Mouse (Mus musculus) layer of hippocampus, postnatal 10 days (tissue): ENCODE data around the gene Id2. TPM values are rescaled to one million over a fixed set of nuclear protein-coding genes. Genes with fewer than 3 reads are reported as not detected.

Experiments used
- DNase-seq, 2 experiments: peaks; one replicate each; pipeline ENCODE4 v3.0.0; 2021; ENCODE audit warnings: low spot score in 2 of 2
- long read RNA-seq: library from polyadenylated mRNA; stranded (forward); transcript quantifications from one replicate; pipeline ENCODE4 v2.0.0, GENCODE M21; 2023
- total RNA-seq, 2 experiments: library from RNA; stranded (reverse); gene quantifications; 2 replicates each; pipeline ENCODE4 v1.2.3; 2021

Gene Id2
- 100 to 1,000 TPM; 104 to 111 TPM for total RNA-seq
- long read RNA-seq, transcript Id2-201 (3 exons, 1,270 nt) = major isoform, 163 of 196 reads
- long read RNA-seq, partial matches to known transcripts = 32 of 196 reads
- long read RNA-seq, other reads (novel, unspliced or antisense) = 0 of 196 reads

DNA sequence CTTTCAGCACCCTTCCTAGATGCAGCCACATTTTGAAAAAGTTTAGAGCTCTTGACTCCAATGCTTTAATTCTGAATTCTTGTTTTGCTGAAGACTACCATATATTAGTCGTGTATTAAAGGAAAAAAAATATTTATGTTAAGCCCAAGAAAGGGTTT lies at the start of gene Id2:
TSS of gene Id2 (minus strand) at position 89 of the 158 bp plus-strand sequence.
- DNase-seq = no peak

DNA sequence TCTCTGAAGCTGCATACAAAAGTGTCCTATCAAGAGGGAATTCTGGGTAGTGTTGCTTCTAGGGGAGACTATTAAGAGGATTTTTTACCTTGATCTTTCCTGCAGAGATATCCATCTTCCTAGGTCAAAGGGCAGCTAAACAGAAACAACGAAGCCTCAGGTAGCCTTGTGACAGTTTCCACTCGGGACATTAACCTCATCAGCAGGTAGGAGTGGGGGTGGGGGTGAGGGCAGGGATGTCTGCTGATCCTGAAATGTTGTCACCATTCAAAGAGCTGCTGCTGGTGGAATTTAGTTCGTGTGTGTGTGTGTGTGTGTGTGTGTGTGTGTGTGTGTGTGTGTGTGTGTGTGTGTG lies 48.4 kb upstream of the Id2 start:
- no peak for DNase-seq

DNA sequence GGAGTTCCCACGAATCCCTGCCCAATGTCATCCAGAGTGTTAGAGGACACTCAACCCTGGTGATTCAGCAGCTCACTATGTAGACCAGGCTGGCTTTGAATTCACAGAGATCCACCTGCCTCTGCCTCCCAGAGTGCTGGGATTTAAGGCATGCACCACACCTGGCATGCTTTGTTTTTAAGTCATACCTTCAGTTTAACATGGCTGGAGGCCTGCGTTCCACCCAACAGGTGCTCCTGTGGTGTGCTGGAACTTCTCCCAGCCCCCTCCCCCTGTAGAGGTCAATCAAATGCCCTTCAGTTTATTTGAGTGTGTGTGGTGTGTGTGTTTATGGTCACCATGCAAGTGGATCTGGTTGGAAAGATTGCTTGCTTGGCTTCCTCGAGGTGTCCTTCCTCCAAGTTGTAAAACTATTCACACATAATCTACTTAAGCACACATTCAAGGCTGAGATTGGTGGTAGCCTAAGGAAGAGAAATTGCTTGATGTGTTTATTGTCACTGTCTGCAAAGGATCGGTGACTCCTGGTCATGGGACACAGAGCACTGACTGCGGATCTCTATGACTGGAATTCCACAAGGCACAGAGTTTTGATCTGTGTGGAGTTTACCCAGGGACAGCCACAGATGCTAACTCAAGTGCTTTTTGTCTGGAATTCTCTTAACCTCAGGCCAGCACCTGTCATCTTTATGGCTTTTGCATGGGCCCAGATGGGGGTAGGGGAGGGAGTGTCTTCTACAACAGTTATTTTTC lies 47.8 kb upstream of the Id2 start:
- no peak for DNase-seq

DNA sequence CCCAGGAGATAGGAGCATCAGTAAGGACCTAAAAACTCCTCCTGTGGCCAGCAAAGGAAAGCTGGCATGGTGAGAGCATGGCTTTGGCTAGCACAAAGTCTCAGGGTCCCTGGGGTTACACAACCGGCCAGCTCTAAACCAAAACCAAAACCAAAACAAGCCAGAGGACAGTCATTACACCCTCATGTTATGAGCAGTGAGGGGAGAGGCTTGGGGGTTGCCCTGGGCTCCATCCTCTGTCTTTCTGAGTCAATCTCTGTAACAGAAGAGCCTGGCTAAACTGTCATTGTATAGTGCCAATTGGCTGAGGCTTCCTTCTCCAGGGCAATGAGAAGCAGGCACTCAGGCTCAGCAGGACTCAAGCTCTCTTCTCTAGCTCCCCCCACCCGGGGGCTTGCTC lies 46.6 kb upstream of the Id2 start:
- no peak for DNase-seq

DNA sequence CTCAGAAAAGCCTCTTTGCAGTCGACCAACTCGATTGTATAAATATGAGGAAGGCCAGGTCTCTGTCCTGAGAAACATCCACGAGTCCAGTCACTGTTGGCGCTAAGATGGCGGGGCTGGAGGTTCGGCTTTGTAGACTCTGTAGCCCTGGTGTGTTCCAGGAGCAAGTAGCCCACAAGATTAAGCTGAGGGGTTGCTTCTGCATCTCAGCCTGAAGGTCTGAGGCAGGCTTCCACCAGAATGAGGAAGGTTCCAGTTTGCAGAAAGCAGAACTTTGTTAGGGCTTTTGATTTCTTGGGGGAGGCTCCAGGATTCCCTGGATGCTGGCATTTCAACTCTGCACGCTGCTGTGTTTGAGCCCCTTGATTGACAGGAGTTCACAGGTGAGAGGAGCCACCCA lies 45.3 kb upstream of the Id2 start:
- DNase-seq = no peak

DNA sequence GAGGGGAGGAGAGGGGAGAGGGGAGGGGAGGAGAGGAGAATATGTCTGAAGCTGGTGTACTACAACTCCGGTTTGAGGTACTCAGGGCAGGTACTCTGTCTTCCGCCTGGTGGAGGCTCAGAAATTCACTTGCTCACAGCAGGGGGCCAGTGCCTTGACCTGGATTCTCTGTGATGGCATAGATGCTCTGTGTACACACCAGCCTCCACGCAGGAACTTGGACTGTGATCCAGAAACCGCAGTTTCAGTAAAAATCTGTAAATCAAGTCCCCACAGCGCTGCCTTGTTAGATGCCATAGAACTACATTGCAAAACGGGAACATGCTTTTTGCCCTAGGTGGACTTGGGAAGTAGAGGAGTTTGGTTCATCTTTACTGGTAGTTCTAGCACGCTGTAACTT lies 44.4 kb upstream of the Id2 start:
- DNase-seq = no peak

DNA sequence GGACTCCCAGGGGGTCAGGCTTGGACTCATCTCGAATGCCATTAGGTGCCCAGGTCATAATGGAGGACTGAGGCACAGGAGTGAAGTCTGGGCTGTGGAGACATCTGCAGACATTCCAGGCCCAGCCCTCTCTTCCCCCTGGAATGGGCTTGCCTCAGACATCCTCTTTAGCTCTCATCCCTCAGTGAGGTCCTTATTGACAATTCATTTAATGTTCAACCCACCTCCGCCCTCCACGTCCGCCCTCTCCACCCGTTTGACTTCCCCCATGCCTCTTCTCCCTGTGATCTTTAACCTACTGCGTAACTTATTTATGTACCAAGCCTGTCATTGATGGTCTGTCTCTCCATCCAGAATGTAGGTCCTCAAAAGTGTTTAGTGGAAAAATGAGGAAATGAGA lies 43.2 kb upstream of the Id2 start:
- no peak for DNase-seq

DNA sequence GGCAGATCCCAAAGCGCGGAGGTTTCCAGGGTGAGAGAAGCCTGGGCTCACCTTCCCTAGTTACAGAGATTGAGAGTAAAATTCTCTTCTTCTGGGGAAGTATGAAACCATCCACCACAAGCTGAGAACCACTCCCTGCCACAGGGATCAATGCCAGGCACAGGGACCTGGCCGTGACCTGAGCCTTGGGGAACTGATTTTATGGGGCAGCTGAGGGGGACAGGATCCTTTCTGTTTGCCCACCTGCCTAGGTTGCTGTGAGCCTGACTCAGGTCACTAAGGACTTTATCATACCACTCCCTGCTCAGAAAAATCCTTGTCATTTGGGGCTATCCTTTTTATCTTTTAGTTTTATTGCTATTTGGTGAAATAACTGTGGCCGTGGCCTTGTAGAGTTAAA lies 41.7 kb upstream of the Id2 start:
- DNase-seq = no peak

DNA sequence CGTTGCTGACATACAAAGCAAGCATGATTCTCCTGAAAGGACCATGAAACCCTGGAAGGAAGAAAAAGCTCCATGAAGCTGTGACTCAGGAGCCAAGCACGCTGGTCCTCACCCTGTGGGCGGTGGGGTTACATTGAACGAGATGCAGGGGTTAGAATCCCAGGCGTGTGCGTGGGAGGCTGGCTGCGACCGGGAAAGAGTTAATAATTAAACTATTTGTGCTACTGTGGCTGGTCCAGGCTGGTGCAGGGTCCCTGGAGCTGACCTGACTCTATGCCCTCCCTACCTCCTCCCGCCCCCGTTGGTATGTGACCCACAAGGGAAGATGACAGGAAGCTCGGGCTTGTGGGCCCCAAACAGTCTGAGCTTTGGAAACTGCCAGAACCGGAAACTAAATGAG lies 35.1 kb upstream of the Id2 start:
- no peak for DNase-seq

DNA sequence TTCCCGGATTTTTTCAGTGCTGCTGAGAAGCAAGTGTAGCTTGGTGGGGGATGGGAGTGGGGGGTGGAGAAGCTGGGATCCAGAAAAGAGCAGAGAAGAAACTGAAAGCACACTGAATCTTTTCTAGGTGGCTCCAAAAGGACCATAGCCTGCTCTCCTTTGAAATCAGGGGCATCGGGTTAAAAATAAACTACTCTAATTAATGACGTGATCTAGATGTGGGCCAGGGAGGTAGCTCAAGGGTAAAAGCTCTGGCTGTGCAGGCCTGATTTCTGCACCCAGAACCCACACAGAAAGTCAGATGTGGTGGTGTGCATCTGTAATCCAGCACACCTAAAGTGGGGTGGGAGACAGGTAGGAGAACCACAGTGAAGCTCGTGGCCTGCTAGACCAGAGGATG lies 30.7 kb upstream of the Id2 start:
- no peak for DNase-seq

DNA sequence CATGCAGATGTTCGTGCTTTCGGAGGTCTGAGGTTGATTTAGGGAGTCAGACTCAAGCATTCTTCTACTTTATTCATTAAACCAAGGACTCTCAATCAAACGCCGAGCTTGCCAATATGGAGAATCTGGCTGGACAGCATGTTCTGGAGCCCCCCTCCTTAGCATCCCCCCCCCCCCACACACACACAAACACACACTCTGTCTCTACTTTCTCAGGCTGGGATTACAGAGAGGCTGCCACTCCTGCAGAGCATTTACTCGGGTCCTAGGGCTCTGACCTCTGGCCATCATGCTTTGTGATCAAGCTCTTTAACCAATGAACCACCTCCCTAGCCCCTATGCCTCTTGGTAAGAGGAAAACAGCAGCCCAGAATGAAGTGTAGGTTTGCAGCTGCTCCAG lies 29.3 kb upstream of the Id2 start:
- DNase-seq = no peak

DNA sequence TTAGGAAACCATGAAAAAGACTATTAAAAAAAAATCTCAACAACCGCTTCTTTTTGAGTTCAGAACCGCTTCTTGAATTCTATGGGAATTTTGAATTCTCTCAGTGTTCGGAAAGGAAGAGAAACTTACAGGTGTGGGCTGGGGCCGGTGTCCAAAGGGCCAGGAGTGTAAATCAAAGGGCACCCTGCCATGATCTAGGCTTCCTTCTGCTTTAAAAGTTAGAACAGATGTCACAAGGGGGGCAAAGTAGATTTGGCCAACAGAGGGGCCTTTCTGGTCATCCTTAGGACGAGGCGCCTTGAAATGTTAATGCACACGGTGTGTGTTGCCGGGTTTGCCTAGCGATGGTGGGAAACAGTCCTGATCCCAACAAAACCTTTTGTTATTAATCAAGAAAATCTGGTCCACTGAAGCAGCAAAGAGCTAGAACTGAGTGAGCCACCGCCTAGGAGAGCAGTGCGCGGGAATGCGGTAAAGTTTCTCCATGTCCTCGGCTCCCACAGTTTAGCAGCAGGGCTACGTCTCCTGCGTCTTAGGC lies 28.4 kb upstream of the Id2 start:
- DNase-seq = no peak

DNA sequence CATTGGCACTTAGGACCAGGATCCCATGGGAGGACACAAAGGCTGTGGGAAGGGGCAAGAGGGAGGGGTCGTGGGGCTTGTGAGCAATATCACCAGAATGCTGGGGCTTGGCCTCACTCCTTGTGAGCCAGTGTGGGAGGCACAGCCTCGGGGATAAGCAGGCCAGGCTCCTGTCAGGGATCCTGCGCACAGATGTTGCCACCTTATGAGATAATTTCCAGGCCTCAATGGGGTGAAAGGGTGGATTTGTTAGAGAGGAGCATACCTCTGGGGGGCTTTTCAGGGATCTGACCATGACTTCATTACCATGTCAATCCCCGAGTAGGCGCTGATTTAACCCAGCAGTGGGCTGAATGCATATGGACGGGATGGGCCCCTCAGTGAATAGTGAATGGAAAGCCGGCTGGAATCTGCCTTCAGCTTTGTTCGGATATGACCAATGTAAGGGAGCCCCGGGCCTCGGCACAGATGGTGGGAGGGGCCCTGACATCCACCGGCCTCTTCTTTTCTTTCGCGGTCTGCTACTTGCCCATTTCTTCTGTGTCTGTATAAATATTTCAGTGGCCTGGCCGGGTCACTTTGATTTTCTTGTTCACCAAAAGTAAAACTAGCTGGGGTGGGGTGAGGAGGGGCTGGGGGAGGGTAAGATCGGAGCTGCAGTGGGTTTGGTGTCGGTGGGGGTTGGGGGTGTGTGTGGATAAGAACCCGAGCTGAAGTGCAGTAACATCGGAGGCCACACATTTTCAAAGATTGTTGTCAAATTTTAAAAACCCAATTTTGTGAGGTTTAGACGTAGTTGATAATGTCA lies 27.7 kb upstream of the Id2 start:
- DNase-seq = no peak

DNA sequence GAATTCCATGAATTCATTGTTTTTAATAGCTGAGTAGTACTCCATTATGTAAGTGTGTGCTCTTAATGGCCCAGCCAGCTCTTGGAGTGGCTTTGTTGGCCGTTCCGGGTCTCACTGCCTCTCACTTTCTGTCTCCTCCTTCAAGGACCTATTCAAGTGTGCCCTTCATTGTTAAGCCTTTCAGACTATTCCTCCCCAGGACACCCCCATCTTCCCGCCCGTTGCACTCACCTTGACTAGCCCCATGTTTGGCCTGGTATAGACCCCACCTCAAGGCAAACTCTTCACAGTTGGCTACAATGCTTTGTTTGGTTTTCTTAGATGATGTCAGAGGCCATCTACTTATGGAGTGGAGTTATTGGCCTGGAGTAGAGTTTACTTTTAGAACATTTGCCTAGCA lies 23.8 kb upstream of the Id2 start:
- no peak for DNase-seq

DNA sequence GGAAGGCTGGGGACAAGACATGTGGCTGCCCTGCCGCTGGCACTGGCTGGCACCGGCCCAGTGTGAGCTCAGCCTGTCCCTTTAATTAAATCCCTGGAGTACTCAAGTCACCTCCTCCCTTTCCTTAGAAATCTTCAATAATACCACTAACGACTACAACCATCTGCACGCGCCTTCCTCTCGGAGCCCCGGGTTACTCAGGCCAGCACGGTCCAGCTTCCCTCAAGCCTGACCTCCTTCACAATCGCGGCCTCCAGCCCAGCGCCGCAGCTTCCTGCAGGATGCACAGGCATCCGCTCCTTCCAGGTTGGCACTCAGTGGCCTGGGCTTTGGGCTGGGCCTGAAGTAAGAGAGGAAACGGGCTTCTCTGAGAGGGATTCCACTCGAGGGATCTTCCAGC lies 22.3 kb upstream of the Id2 start:
- DNase-seq = no peak

DNA sequence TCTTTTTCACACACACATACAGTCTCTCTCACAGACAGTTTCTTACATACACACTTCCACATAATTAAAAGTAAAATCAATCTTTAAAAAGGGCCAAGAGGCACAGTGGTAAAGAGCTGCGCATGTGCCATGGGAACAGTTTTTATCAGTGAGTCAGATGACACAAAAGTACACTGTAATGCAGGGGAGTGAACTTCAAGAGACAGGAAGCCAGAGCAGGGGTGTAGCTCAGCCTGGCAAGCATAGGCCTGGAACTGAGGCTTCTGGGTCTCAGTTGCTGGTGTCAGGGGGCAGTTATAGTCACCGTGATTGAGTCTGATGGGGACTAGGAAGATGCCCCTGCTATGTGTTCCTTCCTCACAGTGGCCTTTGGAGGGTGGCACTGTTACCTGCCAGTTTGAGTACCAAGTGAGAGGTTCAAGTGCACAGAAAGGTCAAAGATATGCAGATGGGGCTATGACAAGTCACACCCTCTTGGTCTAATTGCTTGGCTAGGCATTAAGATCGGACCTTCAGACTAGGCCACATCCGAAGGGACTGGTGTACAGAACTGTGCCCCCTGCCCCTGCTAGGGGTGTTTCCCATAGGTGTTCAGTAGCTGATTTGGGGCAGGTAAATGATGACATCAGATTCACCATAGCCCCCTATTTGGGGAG lies 21.0 kb upstream of the Id2 start:
- no peak for DNase-seq

DNA sequence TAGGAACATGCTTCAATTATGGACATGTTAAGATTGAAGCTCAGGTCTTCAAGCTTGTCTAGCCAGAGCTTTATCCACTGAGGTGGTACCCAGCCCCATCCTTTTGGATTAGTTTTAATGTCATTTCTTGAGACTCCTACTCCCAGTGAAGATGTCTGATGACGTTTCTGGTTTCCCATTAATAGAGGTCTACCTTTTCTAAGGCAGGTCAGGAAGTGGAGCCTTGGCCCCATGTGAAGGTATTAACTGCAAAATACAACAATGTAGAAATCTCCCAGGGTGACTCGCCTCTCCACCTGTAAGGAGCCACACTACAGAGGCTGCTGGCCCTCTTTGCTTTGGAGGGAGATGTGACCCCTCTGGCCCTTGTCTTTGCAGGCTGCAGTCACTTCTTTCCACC lies 19.2 kb upstream of the Id2 start:
- DNase-seq = no peak

DNA sequence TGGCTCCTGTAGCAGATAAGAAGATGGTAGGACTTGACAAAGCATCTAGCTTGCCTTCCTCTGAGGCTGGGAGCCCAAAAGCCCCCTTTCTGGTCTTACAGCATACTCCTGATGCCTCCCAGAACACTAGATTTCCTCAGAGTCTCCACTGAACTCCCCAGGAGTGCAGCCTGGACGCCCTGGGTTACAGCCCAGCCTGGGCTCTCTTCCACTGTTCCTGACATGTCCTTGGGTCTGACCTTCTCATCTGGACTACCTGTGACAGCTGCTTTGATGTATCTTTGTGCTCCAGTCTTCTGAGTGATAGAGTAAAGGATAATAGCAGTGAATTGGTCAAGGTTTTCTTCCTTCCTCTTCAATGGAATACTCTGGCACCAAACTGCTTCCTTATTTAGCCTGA lies 17.5 kb upstream of the Id2 start:
- no peak for DNase-seq

DNA sequence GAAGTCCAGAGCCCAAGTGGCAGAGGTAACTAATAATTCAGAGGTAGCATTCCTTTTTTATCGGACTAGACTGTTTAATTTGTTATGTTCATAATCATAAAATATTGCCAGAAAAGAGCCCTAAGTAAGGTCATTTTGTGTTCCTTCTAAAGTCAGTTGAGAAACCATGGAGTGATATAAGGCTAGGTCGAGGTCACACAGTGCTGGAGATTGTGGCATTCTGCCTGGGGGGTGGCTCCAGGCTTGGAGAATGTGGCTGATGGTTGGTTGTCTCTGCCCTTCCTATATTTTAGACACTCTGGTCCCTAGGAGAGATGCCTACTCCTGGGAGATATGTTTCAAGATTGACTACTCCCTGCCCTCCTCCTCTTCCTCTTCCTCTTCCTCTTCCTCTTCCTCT lies 16.4 kb upstream of the Id2 start:
- no peak for DNase-seq

DNA sequence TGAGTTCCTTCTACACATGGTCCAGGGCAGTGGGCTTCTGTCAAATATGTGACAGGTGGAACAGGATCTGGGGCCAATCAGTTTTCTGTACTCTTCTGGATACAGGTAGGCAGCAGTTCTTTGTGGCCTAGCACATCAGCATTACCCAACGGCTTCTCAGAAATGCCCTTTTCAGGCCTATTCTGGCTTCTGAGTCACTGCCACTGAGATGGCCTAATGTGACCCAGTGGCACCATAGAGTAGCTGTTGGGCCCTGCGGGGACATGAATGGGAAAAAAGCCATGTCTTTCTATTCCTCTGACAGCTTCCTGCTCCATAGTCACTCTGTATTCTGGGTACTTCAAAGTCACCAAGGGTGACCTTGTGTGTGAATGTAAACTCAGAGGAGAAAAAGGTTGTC lies 15.9 kb upstream of the Id2 start:
- no peak for DNase-seq

DNA sequence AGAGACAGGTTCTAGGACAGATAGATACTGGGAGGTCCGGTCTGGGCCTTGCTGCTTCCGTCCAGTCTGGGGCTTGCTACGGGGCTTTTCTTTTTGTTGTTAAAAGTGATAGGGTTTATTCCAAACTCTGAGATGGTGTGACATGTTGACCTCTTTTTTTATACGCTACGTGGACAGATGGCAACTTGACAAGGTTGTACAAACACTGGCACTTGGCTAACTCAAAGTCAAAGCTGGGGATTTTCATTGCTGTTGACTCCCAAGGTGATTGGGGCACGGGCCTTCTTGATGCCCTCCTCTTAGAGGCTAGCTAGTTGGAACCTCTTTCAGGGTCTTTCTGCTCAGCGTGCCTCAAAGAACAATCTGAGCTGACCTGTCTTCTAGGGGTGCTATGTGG lies 13.7 kb upstream of the Id2 start:
- DNase-seq = no peak

DNA sequence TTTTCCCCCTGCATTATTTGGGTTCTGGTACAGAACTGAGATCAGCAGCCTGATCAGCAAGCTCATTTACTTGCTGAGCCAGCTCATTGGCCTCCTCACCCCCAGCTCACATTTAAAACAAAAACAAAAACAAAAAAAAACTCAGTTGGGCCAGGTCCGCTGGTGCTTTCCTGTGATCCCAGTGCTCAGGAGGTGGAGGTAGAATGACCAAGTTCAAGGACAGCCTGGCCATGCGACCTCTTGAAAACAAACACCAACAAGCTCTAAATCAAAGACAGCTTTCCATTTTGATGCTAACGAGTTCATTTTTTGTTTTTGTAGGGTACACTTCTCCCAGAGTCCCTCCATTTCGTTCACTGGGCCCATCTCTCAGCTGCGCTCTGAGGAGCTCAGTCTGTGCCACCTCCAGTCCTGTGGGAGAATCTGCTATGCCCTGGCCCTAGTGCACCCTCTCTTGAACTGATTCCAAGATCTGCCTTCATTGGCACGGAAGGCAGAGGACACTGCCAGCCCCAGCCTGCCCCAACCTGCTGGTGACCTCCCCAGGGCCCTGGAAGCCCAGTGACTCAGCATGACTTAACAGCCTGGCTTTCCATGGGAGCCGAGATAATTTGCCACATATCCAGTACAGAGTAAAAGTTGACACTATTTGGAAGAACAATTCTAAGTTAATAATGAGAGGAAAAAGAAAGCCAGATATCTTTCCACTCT lies 13.2 kb upstream of the Id2 start:
- peak in 1 of 2 experiments; percentile 34 for DNase-seq
